Mouse (Mus musculus) A20 (cell line): Measurements from ENCODE around the gene Rbm26.

Experiments
- DNase-seq: peaks from one replicate; pipeline ENCODE4 v3.0.0-alpha.2; 2011; ENCODE audit warnings: low read depth, low spot score

Gene Rbm26

GRCm38 (mm10) chr14:105087001-105087400 lies 90.1 kb downstream of the Rbm26 start:
- DNase-seq, result no peak

GRCm38 (mm10) chr14:105085332-105085993 lies 91.7 kb downstream of the Rbm26 start:
- DNase-seq, result no peak

DNA sequence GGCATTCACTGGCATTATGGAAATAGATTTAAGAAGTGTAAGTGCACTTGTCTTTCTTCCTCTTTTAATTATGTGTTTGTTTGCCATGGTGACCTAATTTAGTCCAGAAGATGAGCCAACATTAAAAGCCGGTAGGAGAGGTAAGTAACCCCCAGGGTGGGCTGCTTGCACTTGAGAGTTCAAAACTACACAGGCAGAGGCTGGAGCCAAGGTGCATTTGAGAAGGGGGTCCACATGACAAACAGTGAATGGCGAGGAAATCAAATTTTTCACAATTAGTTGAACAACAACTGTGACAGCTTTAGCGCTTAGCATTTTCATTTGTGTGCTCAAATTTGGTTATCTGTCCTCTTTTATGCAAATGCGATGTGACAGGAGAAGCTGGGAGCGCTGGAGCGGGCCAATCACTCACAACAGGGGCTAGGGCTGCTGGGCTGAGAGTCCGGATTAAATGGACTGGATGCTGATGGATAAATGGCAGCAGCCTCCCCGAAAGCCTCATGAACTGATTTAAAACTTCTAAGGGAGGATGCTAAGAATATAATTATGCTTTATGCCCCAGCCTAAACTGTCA lies 92.3 kb downstream of the Rbm26 start:
- DNase-seq, result no peak

DNA sequence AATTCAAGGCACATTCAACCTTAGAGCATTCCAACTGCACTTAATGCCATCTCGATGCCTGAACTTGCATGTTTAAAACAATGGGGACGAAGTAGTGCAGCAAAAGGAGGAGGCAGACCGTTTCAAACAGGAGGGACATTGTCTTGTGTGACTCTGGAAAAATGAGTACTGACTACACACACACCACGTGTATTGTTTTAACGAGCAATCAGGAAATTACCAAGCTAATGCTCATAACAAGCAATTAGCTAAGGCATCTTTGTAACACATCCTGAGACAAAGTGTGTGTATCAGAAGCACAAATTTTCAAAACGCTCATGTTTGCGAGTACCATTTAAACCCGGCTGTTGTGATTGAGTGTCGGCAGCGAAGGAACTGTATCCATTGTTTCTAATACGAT lies 93.0 kb downstream of the Rbm26 start:
- no peak for DNase-seq

- DNase-seq, result no peak
Measured at GRCm38 (mm10) chr14:105074776-105075175, 102.4 kb downstream of the Rbm26 start.

DNA sequence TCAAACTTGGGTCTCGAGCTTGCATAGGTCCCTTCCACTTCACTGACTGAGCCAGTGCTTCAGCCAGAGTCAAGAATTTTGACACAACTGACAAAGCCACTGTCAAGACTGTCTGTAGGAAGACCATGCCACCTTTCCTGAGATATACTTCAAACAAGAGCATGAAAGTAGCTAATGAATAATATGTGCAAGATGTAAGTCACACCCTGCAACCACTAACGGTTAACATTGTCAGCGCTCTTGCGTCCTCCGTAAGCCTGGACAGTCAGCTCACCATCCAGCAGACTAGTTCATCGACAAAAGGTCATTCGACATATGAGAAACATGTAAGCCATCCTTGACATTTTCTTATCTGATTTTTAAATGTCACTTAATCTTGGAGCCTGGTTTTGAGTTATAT lies 102.8 kb downstream of the Rbm26 start:
- DNase-seq, result no peak

- DNase-seq, result no peak
Measured at GRCm38 (mm10) chr14:105071010-105071509, 106.1 kb downstream of the Rbm26 start.

DNA sequence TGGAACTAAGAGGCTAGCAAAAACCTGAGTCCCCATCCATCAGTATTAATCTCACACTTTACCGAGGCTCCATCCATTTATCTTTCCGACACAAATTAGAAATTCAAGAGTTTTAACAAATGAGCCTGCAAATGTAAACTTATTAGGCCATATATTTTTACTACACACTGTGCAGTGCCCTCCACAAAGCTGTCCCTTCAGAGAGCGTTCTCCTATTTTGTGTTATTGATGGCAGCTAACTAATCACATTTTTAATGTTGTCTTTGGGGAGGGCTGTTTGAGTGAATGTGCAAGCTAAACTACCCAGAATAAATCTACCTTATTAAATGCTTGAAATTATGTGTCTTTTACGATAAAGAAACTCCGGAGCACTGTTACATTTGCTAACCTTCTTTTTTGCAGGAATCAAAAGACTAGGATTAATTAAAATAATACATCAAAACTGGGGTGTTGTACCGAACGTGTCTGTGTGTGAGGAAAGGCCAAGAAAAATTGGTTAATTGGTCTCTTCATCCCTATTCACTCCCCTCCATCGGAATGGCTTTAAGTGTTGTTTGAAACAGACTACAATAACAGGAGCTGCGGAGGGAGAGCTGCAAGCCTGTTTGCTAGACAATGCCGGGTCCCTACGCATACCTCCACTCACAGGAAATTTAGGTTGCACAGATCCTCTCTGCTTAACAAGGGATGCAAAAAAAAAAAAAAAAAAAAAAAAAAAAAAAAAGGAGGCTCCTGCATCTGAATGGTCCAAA lies 106.7 kb downstream of the Rbm26 start:
- no peak for DNase-seq

- DNase-seq, result peak; percentile 13
Measured at GRCm38 (mm10) chr14:105068060-105068459, 109.1 kb downstream of the Rbm26 start.

- DNase-seq, result no peak
Measured at GRCm38 (mm10) chr14:105064243-105064642, 112.9 kb downstream of the Rbm26 start.

- peak; percentile 20 for DNase-seq
Measured at GRCm38 (mm10) chr14:105061230-105061629, 115.9 kb downstream of the Rbm26 start.

DNA sequence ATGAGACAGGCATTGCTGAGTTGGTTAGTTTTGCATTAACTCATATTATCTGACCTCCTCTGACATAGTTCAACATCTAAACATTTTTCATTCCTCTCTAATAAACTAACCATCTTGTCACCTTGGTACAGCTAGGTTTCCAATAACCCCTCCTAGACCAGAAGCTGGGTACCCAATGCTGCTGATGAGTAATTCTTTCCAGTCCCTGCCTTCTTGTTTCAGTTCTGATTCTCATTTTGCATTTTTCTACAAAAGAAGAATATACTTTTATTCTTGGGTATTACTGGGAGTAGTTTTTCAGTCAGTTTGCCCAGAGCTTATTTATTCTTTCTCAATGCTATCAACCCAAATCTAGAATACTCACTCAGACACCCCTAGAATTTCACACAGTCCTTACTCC lies 119.2 kb downstream of the Rbm26 start:
- DNase-seq, result no peak
